Mouse (Mus musculus) erythroblast, embryonic 14.5 days (primary cell): ENCODE results near the gene Eef1a1.

Experiments
- GATA1 ChIP-seq: IDR thresholded peaks from 2 replicates; pipeline ENCODE4 v1.6.1; 2012; ENCODE audit warnings: low read length, inconsistent platforms, mixed read lengths
- TAL1 ChIP-seq: IDR thresholded peaks from 3 replicates; pipeline ENCODE4 v1.6.1; 2012; ENCODE audit warnings: low read length, inconsistent platforms, mixed read lengths

GRCm38 (mm10) chr9:78504679-78505078 is 15.7 kb upstream of the Eef1a1 start:
- no peak for TF ChIP-seq GATA1
- TF ChIP-seq TAL1: no peak
